Mouse (Mus musculus): Measurements from ENCODE around the gene Pip4k2a.

DNA sequence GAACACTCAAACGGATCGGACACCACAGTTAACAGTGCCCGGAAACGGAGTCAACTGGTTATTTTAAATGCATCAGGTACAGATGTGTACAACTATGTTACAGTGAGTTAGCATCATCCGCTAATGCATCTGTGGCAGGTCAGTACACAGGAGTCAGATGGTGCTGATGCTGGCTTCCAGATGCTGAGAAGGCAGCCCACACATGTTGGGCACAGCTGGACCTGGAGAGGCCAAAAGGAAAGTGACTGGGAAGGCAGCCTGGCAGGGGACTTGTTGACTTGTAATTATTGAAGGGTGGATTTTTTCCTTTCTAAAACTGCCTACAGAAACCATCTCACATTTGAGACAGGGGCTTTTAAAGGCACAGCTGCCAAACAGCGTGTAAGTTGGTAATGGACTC lies 155.4 kb downstream of the Pip4k2a start:
- TF ChIP-seq POLR2A (IDR thresholded peaks at IDR 0.05; ENCODE audit: insufficient read depth, low read depth, low read length) (no peak), CTCF (IDR thresholded peaks at IDR 0.05; ENCODE audit: insufficient read depth, low read depth, low read length) (no peak)
